Mouse (Mus musculus) testis, adult 2 months (tissue): ENCODE measurements at regions not wholly inside any gene's neighbourhood (a gene's known extent, or its start where the extent isn't known, plus 50 kb on each side); places are given as distances from the start of the nearest gene placed in this dataset.

Experiments
- CTCF ChIP-seq: fragments of 200-500 bp; IDR thresholded peaks from 2 replicates; pipeline ENCODE4 v1.5.1; 2012; ENCODE audit warnings: low read depth, mild to moderate bottlenecking, inconsistent platforms, low read length, moderate library complexity; ENCODE audit not compliant: control insufficient read depth, insufficient read depth, insufficient replicate concordance
- POLR2A ChIP-seq: fragments of 200-500 bp; IDR thresholded peaks from 2 replicates; pipeline ENCODE4 v1.6.1; 2012; ENCODE audit warnings: low read depth, mild to moderate bottlenecking, inconsistent platforms, low read length, moderate library complexity; ENCODE audit not compliant: control insufficient read depth

- TF ChIP-seq CTCF (no peak), POLR2A (no peak)
These were observed 345.7 kb upstream of the Zmiz1 start for GRCm38 (mm10) chr14:25113326-25113725.
